ENCODE assay signal across 23 mouse cellular contexts in the genomic region with DNA sequence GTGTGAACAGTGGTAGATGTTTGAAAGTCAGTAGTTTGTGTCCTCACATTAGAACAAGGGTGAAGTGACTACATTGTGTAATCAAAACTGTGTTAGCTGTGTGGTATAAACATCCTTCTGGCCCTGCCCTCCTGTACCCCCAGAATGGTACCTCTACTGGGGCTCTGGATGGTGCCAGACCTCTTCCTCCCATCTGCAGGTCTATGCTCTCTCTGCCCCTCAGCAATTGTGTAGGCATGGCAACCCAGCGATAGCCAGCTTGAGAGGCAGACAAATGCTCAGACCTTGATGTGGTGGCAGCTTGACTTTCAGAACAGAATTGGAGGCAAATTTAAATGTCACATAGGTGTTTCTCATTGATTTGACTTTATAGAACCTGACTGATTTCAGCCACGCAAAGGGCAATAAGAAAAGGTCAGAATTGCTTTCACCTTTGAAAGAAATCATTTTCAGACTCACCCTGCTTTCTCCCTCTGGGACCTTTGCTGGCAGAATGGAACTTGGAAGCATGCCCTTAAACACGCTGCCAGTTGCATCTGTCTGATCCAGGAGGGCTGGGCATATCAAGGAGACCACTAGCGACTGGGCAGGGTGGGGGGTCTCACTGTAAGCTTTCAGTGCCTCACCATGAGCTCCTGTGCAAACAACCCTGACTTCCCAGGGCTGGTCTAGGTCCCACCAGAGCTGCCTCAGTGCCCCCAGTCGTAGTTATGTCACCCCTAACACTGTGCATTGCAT. TPM values are rescaled to one million over a fixed set of nuclear protein-coding genes. Genes with fewer than 3 reads are reported as not detected.
DNase-seq lines count a peak whose midpoint lies in the region; ATAC-seq and TF ChIP-seq lines count a peak whose summit lies in the region.
"Had no signal": no experiment of that assay in that cellular context is flagged by ENCODE, and none has a peak within 500 bp of the region (broad histone marks: within the 10 kb centered on the region; RNA-seq: fewer than 3 reads in every experiment).

No protein-coding gene starts in this region.

- peak overlapping the region; percentile 18; the same call in 1 of the 2 replicates for H3K27ac ChIP-seq in layer of hippocampus, adult 2 months
- H3K27ac ChIP-seq in brown adipose tissue, adult 24 weeks (replicated peaks; ENCODE audit: low read depth, low read length): peak overlapping the region; percentile 49
- H3K27ac ChIP-seq in forebrain, embryonic 13.5 days: peak overlapping the region; percentile 49
- H3K27ac ChIP-seq in hindbrain, postnatal 0 days: peak overlapping the region; percentile 22; the same call in 1 of the 2 replicates
- H3K27ac ChIP-seq: midbrain, embryonic 12.5 days had no signal

- H3K27me3 ChIP-seq in forebrain, embryonic 13.5 days: no peaks in the 10 kb centered on the region
- H3K27me3 ChIP-seq in hindbrain, postnatal 0 days (ENCODE audit: insufficient read depth, low read length): no peaks in the 10 kb centered on the region
- H3K27me3 ChIP-seq: midbrain, embryonic 12.5 days had no signal

- no peak overlapping the region for H3K9ac ChIP-seq in forebrain, embryonic 13.5 days
- H3K9ac ChIP-seq in hindbrain, postnatal 0 days (replicated peaks; ENCODE audit: low read length): no peak overlapping the region
- H3K9ac ChIP-seq: midbrain, embryonic 12.5 days had no signal

- no peaks in the 10 kb centered on the region for H3K9me3 ChIP-seq in forebrain, embryonic 13.5 days (replicated peaks)
- no peaks in the 10 kb centered on the region for H3K9me3 ChIP-seq in hindbrain, postnatal 0 days (ENCODE audit: low read length)
- H3K9me3 ChIP-seq: G1E; midbrain, embryonic 12.5 days had no signal

- WGBS in forebrain, embryonic 13.5 days: 67% methylated on average over 5 of the region's 5 CpGs
- 40% methylated on average over 5 of the region's 5 CpGs for WGBS in hindbrain, postnatal 0 days

- no peak for TF ChIP-seq CTCF in layer of hippocampus, adult 2 months (conservative IDR thresholded peaks at IDR 0.05)
- no peak for TF ChIP-seq CTCF in hindbrain, postnatal 0 days (IDR thresholded peaks at IDR 0.05; ENCODE audit: low read depth)

- no peak overlapping the region for H3K4me2 ChIP-seq in forebrain, embryonic 13.5 days
- H3K4me2 ChIP-seq in hindbrain, postnatal 0 days (ENCODE audit: low read depth, low read length): no peak overlapping the region
- H3K4me2 ChIP-seq: midbrain, embryonic 12.5 days had no signal

- peaks cover 90% of the 10 kb centered on the region for H3K36me3 ChIP-seq in forebrain, embryonic 13.5 days (ENCODE audit: poor library complexity, severe bottlenecking)
- peaks cover 49% of the 10 kb centered on the region for H3K36me3 ChIP-seq in hindbrain, postnatal 0 days (ENCODE audit: insufficient read depth, low read length)

- DNase-seq in layer of hippocampus, adult 2 months (ENCODE audit: low spot score in 2 of 2): no peak
- DNase-seq in layer of hippocampus, adult 9-10 months (ENCODE audit: low spot score): no peak
- DNase-seq in hindbrain, postnatal 0 days (ENCODE audit: low spot score): peak; percentile 50
- no peak for DNase-seq in embryo, embryonic 10.5 days (ENCODE audit: low spot score)
- no peak for DNase-seq in urinary bladder, postnatal 14 days (ENCODE audit: low spot score)
- DNase-seq: cerebellum, adult 9-10 months; embryo, embryonic 11 days; gastrocnemius, postnatal 36 days; kidney, adult 9 months; kidney, postnatal 36 days; lung, adult 2 months; lung, postnatal 36 days; right cerebral cortex, postnatal 25 days; thymus, postnatal 14 days had no signal

- H3K4me1 ChIP-seq in brown adipose tissue, adult 24 weeks (ENCODE audit: control insufficient read depth, insufficient read depth, insufficient read length, low read length): 0 out of 2 replicates have a peak, but pooled peaks cover 2% of the 10 kb centered on the region
- H3K4me1 ChIP-seq in forebrain, embryonic 13.5 days: peaks cover 53% of the 10 kb centered on the region
- H3K4me1 ChIP-seq in hindbrain, postnatal 0 days (ENCODE audit: insufficient read depth, low read length): 0 out of 2 replicates have a peak, but pooled peaks cover 3% of the 10 kb centered on the region
- H3K4me1 ChIP-seq: midbrain, embryonic 12.5 days had no signal

- no peak overlapping the region for H3K4me3 ChIP-seq in layer of hippocampus, adult 2 months
- no peak overlapping the region for H3K4me3 ChIP-seq in brown adipose tissue, adult 24 weeks (ENCODE audit: insufficient read depth, low read depth, low read length)
- no peak overlapping the region for H3K4me3 ChIP-seq in forebrain, embryonic 13.5 days
- H3K4me3 ChIP-seq in hindbrain, postnatal 0 days (ENCODE audit: low read length): no peak overlapping the region
- H3K4me3 ChIP-seq: midbrain, embryonic 12.5 days had no signal

- ATAC-seq in forebrain, embryonic 13.5 days: peak; percentile 13; the same call in 1 of the 2 replicates
- ATAC-seq in hindbrain, postnatal 0 days: peak; percentile 53
- ATAC-seq: CD4-positive, CD25-positive, alpha-beta regulatory T cell, adult 4 months had no signal

RNA-seq across cellular contexts. Expression of a gene that starts 25.1 kb away (rescaled TPM):
- total RNA-seq in layer of hippocampus, adult 2 months (2021): not detected
- not detected in 2 replicates for polyA plus RNA-seq in brown adipose tissue, adult 24 weeks (2012; ENCODE audit: insufficient read depth, insufficient read length, missing spikeins)
- polyA plus RNA-seq in forebrain, embryonic 13.5 days (2015; fragmentation: Nextera tagmentation; extraction: Ambion mirVana): 2.5 TPM in 2 replicates
- not detected in 2 replicates for total RNA-seq in hindbrain, postnatal 0 days (2014; rRNA removed)
- polyA plus RNA-seq in hindbrain, postnatal 0 days (2015; fragmentation: Nextera tagmentation; extraction: Ambion mirVana): 1.0 and 1.7 TPM in 2 replicates
- total RNA-seq: gastrocnemius, postnatal 36 days; left cerebral cortex, postnatal 36 days; liver, adult 2 months had no signal
- polyA plus RNA-seq: CD4-positive, CD25-positive, alpha-beta regulatory T cell, adult 4 months; G1E; heart, postnatal 0 days; liver, adult 2 months; lung, adult 2 months; neural tube, embryonic 11.5 days had no signal

RNA-seq across cellular contexts. Expression of a gene that starts 42.8 kb away (rescaled TPM):
- 1 to 10 TPM in 1 of 2 experiments, under 1 TPM in 1; 0.61 to 1.2 TPM for total RNA-seq in layer of hippocampus, adult 2 months (2021)
- not detected in 2 replicates for polyA plus RNA-seq in brown adipose tissue, adult 24 weeks (2012; ENCODE audit: insufficient read depth, insufficient read length, missing spikeins)
- polyA plus RNA-seq in forebrain, embryonic 13.5 days (2015; fragmentation: Nextera tagmentation; extraction: Ambion mirVana): 0.64 and 0.72 TPM in 2 replicates
- 0.25 TPM in 1 of 2 replicates, not detected in the other for total RNA-seq in hindbrain, postnatal 0 days (2014; rRNA removed)
- 0.42 and 0.70 TPM in 2 replicates for polyA plus RNA-seq in hindbrain, postnatal 0 days (2015; fragmentation: Nextera tagmentation; extraction: Ambion mirVana)
- polyA plus RNA-seq: CD4-positive, CD25-positive, alpha-beta regulatory T cell, adult 4 months had no signal

RNA-seq across cellular contexts. Expression of a gene that starts 43.4 kb away (rescaled TPM):
- total RNA-seq in layer of hippocampus, adult 2 months (2021): 100 to 1,000 TPM; 132 to 138 TPM
- polyA plus RNA-seq in brown adipose tissue, adult 24 weeks (2012; ENCODE audit: insufficient read depth, insufficient read length, missing spikeins): 62.2 and 69.3 TPM in 2 replicates
- polyA plus RNA-seq in forebrain, embryonic 13.5 days (2015; fragmentation: Nextera tagmentation; extraction: Ambion mirVana): 197 and 218 TPM in 2 replicates
- total RNA-seq in hindbrain, postnatal 0 days (2014; rRNA removed): 240 and 253 TPM in 2 replicates
- polyA plus RNA-seq in hindbrain, postnatal 0 days (2015; fragmentation: Nextera tagmentation; extraction: Ambion mirVana): 201 and 204 TPM in 2 replicates

RNA-seq across cellular contexts. Expression of a gene that starts 45.2 kb away (rescaled TPM):
- total RNA-seq in layer of hippocampus, adult 2 months (2021): 10 to 100 TPM; 52.0 to 55.7 TPM
- polyA plus RNA-seq in brown adipose tissue, adult 24 weeks (2012; ENCODE audit: insufficient read depth, insufficient read length, missing spikeins): 26.0 and 26.5 TPM in 2 replicates
- 89.9 and 95.2 TPM in 2 replicates for polyA plus RNA-seq in forebrain, embryonic 13.5 days (2015; fragmentation: Nextera tagmentation; extraction: Ambion mirVana)
- 69.6 and 74.4 TPM in 2 replicates for total RNA-seq in hindbrain, postnatal 0 days (2014; rRNA removed)
- polyA plus RNA-seq in hindbrain, postnatal 0 days (2015; fragmentation: Nextera tagmentation; extraction: Ambion mirVana): 133 and 135 TPM in 2 replicates
